Mouse (Mus musculus): ENCODE results near the gene Elovl6.

The Elovl6 gene

GRCm38 (mm10) chr3:129613756-129614155 is 81.6 kb downstream of the Elovl6 start:
- DNase-seq, result no peak

DNA sequence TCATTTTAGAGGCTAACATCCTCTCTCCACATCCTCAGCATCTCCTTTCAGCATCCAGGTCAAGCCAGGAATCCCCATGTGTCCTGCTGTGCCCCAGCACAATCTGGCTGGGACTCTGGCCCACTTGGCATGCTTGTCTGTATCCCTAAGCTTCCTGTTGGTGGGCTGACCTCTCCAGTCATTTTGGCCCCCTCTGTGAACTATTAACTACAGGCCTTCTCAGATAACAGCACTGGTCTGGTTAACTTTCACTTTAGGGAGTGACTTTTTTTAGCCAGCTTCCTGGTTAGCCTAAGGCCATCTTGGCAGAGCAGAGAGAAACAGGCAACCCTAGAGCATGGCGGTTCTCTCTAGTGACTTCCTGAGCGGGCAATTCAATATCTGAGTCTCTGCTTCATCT is 82.1 kb downstream of the Elovl6 start:
- DNase-seq, result no peak

- no peak for DNase-seq
These were observed 85.3 kb downstream of the Elovl6 start for GRCm38 (mm10) chr3:129617450-129617849.

DNA sequence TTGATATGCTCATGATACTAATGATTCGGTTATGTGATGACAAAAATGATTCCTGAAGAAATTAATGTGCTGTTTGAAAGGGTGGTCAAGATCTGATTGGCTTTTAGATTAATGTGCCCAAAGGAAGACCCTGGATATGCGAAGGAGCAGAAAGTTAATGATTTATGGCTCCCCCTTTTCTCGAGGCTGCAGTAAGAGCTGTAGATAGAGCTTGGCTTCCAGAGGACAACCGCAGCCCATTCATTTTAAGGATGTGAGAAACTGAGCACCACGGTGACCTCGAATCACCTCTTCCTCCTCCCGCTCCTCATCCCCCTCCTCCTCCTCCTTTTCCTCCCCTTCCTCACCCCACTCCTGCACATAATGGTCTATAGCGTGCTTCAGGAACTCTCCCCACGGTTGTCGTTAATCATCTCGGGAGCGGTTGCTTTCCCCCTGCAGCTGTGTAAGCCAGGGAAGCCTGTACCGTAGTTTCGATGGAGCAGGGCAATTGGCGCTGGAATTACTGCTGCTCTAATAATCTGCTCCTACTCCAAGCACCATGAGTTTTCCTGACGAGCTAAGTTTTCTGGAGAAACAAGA is 87.1 kb downstream of the Elovl6 start:
- no peak for DNase-seq

GRCm38 (mm10) chr3:129620802-129621201 is 88.6 kb downstream of the Elovl6 start:
- DNase-seq, result no peak

DNA sequence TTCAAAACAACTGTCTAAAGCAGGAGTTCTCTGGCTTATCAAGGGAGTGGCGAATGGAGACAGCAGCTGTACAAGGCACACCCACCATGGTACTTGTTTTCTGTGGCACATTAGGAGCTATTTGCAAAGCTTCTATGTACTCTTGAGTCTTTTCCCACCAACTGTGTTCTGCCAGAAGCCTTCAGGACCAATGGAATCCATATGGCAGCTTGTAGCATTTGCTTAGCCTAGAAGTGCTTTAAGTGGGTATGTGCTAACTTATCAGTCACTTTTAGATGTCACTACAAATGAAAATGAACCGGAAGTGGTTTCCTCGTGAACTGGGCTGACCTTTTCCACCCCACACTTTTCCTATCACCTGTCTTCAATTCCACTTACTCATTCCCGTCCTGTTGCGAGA is 89.1 kb downstream of the Elovl6 start:
- DNase-seq, result no peak

DNA sequence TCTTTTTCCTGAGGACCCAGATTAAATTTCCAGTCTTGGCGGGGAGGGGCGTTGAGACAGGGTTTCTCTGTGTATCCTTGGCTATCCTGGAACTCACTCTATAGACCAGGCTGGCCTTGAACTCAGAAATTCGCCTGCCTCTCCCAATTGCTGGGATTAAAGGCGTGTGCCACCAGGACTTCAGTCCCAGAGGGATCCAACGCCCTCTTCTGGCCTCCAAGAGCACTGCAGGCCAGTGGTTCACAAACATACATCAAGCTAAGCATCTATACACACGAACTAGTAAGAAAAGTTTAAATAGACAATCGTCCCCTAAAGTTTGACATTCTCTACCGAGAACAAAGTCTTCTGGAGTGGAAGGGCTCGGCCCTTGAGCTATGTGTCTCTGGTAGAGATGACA is 90.0 kb downstream of the Elovl6 start:
- DNase-seq, result no peak

GRCm38 (mm10) chr3:129622705-129623104 is 90.5 kb downstream of the Elovl6 start:
- no peak for DNase-seq

DNA sequence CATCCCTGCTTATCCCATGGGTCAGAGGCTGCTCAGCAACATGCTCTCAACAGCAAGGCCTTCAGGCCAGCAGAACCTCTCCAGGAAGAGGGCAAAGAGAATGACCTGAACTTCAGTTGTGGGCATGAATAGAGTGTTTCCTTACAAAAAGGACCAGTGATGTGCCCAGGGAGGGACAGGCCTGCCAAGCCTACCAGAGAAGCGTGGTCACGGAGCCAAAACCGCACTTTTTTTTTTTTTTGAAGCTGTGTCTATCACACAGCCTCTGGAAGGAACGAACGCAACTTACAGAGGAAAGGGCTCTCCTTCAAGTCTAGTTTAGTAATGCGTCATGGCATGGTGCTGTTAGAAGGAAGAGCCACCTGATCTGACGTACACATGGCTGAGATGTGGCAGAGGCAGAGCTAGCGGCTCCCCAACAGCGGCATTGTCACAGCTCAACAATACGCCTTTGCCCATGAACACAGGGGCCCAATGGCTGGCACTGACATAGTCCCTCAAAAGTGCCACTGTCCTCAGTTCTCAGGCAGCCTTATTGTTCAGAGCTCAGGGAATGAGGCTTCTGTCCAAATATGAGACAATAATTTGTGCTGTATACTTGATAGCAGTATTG is 92.1 kb downstream of the Elovl6 start:
- no peak for DNase-seq

- no peak for DNase-seq
These were observed 95.1 kb downstream of the Elovl6 start for GRCm38 (mm10) chr3:129627281-129627680.

- no peak for DNase-seq
These were observed 98.9 kb downstream of the Elovl6 start for GRCm38 (mm10) chr3:129631018-129631417.

DNA sequence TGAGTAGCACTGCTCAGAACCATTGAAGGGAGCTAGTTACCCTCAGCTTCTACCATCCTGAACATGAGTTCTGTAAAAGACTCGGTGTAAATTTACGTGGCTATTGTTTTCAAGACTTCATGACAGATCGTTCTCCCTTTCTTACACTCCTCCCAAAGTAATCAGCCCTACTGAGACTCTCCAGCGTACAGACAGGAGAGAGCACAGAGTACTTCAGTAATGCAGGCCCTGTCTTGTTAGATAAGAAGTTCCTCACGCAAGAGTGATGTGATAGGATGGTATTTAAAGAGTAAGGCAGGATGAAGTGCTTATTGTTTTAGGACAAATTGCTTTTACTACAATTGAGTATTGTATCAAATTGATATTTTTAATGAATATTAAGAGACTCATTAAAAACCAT is 99.7 kb downstream of the Elovl6 start:
- no peak for DNase-seq

DNA sequence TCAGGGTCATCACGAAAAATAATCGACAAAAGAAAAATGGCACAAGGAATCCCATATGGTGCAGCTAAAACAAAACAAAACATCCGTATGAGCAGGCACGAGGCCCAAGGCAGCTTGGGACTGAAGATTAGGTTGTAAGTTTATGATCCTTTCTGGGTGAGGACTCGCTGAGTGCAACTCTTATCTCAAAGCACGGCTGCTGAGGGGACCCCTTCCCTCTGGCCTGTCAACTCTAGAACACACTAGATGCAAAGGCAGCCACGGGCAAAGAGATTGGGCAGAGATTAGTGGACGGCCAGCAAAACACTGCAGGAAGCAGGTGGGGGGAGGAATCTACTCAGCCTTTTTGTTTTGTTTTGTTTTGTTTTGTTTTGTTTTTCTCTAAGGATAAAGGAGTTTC is 101.4 kb downstream of the Elovl6 start:
- DNase-seq, result no peak

DNA sequence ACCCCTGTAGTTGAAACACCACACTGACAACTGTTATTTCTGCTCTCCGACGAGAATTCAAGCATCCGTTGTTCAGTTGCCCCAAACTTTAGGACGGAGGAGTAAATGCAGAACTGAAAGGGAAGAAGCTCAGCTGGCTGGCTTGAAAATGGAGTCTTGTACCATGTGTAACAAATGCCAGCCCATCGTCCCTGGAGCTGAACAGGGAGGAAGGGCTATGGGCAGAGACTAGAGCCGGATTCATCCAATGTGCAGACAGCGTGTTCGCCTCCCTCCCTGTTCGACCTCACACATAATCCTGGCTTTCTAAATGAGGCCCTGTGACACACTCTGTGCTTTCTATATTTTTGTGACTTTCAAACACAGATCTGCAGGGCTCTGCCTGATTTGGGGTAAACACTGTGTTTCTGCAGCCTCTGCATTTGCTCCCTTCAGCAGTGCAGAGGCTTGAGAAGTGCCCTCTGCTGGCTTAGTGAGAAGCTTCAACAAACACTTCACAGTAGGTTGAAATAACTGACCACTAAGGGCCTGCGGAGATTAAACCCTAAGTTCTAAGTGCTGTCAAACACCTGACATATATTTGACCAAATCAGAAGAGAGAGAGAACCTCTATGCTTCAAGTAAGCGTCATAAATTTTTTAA is 102.2 kb downstream of the Elovl6 start:
- peak; percentile 32 for DNase-seq

DNA sequence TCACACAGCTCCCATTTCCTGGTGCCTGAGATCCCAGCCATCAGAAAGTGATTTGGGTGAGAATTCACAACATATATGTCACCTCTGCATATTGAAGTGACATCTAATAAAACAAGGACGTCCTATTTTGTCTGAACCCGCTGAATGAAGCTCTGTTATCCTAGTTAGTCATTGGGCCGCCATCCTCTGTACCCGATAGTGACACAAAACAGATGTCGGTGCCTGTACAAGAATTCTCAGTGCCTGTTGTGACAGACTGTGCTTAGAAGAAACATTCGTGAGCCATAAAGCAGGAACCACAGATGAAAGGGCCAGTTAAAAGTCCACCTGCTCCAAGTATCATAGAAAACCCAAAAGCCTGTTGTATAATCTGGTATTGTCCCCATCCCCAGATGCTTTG is 105.3 kb downstream of the Elovl6 start:
- DNase-seq, result no peak

GRCm38 (mm10) chr3:129639701-129640100 is 107.5 kb downstream of the Elovl6 start:
- no peak for DNase-seq

DNA sequence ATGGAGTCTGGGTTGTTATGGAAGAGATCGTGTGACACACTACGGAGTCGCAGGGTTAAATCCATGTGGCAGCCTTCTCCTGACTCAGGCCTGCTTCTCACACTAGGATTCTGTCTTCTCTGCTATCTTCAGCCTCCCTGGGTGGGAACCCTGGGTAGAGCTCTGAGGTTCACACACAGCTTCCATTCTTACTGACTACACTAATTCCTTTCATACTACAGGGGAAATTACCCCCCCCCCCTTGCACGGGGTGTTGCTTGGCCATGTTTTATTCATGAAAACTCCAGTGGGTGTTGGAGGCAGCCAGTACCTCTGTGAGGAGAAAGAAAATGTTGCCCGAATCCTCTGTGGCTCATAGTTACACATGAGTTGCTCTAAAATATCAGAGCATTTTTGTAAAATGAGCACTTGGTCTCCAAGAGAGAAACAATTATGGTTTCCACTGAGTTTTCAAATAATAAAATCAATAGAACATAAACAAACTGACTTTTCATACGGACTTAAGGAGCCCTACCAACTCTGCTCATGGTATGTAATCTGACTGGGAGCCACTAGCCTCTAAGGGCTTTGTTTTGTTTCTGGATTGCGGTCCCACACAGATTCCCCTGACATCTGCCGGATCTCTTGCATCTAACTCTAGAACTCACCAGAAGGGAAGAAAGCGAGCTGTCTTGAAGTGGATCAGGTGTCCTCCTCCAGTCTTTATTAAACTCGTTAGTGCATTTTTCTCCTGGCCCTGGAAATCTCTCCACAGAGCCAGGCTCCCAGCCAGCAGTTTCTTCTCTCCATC is 108.3 kb downstream of the Elovl6 start:
- peak; percentile 13 for DNase-seq

- no peak for DNase-seq
These were observed 109.5 kb downstream of the Elovl6 start for GRCm38 (mm10) chr3:129641621-129642020.

DNA sequence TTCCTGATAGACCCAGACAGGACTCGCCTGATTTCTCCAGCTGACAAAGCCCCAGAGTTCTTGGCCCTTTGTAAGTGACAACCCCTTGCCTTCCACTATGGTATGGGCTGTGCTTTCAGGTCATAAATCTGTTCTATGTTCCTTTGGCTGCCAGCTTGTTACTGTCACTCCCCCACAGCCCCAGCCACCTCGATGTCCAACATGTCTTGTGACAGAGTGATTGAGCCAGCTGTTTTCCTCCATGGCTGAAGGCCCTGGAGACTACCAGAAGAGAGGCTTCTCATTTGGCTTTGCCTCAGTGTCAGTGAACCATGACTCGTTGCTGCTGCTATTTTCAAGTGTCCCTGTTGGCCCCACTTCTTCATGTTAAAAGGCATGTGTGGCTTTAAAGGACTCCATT is 113.3 kb downstream of the Elovl6 start:
- DNase-seq, result no peak

- DNase-seq, result no peak
These were observed 114.6 kb downstream of the Elovl6 start for GRCm38 (mm10) chr3:129646781-129647180.

- DNase-seq, result no peak
These were observed 115.2 kb downstream of the Elovl6 start for GRCm38 (mm10) chr3:129647312-129647711.

DNA sequence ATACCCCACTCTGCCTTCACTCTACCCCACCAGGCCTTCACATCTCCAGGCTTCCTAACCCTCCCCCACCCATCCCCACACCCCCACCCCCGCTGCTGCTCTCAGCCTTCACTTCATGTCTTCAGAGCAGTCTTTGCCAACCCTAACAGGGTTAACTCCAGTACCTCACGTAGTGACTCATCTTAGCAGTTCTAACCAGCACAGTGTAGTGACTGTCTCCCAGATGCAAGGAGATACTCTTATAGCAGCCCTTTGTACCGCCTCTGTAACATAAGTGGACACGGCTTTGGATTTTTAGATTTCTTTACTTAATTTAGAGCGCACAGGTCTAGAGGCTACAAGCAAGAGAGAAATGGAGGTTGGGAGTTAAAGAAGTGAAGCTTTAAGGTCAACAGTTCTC is 116.4 kb downstream of the Elovl6 start:
- no peak for DNase-seq

DNA sequence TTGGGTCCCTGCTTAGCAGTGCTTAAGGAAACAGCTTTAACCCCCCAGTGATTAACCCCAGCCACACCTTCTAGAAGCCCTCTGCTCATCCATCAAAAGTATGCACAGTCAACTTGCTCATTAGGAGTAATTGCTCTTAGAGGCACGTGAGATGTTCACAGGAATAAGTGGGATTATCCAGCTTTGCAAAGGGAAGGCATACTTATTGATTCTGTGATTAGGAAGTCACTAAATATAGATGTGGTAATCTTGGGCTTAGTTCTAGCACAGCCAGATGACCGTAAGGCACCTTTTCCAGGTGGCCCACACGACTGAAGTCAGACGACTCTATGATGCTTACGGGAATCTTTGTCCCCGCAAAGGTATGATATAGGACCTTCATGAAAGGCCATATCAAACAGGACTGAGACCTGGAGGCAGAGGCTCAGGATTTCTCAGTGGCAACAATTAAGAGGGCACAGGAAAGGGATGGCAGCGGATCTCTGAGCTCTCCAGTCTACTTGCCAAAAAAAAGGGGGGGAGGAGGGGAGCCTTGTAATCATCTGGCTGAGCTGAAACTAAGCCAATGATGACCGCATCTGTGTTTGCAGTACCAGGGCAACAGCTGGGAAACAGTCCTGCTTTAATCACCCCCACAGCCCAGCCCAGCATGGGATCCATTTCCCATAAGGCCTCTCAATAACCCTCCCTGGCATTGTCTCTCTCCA is 117.6 kb downstream of the Elovl6 start:
- no peak for DNase-seq
